Mouse (Mus musculus) frontal cortex, adult 2 months (tissue): ENCODE data around the gene Gm29427. TPM values are rescaled to one million over a fixed set of nuclear protein-coding genes. Genes with fewer than 3 reads are reported as not detected.

Experiments
- DNase-seq, 2 experiments: peaks; one replicate each; pipeline ENCODE4 v3.0.0; 2022; ENCODE audit warnings: low spot score in 1 of 2; ENCODE audit errors: extremely low spot score in 1 of 2
- polyA plus RNA-seq: library from polyadenylated mRNA; depleted of rRNA; stranded (reverse); fragments of >200 nt; gene quantifications from 2 replicates; pipeline ENCODE4 v1.2.3, GENCODE M21; 2012

The Gm29427 gene
- polyA plus RNA-seq, 1 experiment, result 0.12 TPM

GRCm38 (mm10) chr1:130732706-130733658 is 17.4 kb upstream of the Gm29427 start:
- no peak for DNase-seq

GRCm38 (mm10) chr1:130731741-130732337 is 16.2 kb upstream of the Gm29427 start, which contains the start of gene AA986860:
AA986860 (plus strand) TSS chr1:130731976.
- DNase-seq, result no peak

- no peak for DNase-seq
These were observed 13.6 kb upstream of the Gm29427 start, which contains the start of gene Pfkfb2 for GRCm38 (mm10) chr1:130729153-130729552. Pfkfb2 (minus strand) TSS chr1:130729253.

GRCm38 (mm10) chr1:130728708-130729107 is 13.1 kb upstream of the Gm29427 start:
- peak in 1 of 2 experiments; percentile 55 for DNase-seq

GRCm38 (mm10) chr1:130728070-130728469 is 12.5 kb upstream of the Gm29427 start:
- DNase-seq, result no peak

- DNase-seq, result no peak
These were observed 10.8 kb upstream of the Gm29427 start for GRCm38 (mm10) chr1:130726396-130726795.

GRCm38 (mm10) chr1:130724206-130724605 is 8.6 kb upstream of the Gm29427 start:
- DNase-seq, result no peak

- DNase-seq, result peak; percentile 57 to 86
These were observed 1.8 kb upstream of the Gm29427 start, which contains the start of gene Yod1 for GRCm38 (mm10) chr1:130717291-130717871. Yod1 (plus strand) TSS chr1:130717327.

- DNase-seq, result peak in 1 of 2 experiments; percentile 35
These were observed 1.1 kb upstream of the Gm29427 start for GRCm38 (mm10) chr1:130716513-130717290.

- DNase-seq, result no peak
These were observed 566 bp upstream of the Gm29427 start for GRCm38 (mm10) chr1:130716218-130716512.

GRCm38 (mm10) chr1:130714046-130714445 is 1.6 kb downstream of the Gm29427 start:
- DNase-seq, result no peak

GRCm38 (mm10) chr1:130710283-130711080 is 5.1 kb downstream of the Gm29427 start:
- DNase-seq, result no peak

- DNase-seq, result no peak
These were observed 12.0 kb downstream of the Gm29427 start for GRCm38 (mm10) chr1:130703613-130704012.

GRCm38 (mm10) chr1:130701976-130702375 is 13.6 kb downstream of the Gm29427 start:
- no peak for DNase-seq

- peak in 1 of 2 experiments; percentile 60 for DNase-seq
These were observed 15.5 kb downstream of the Gm29427 start for GRCm38 (mm10) chr1:130699937-130700633.

- no peak for DNase-seq
These were observed 17.0 kb downstream of the Gm29427 start for GRCm38 (mm10) chr1:130698601-130699000.

GRCm38 (mm10) chr1:130683905-130684304 is 31.7 kb downstream of the Gm29427 start:
- no peak for DNase-seq

- DNase-seq, result no peak
These were observed 33.8 kb downstream of the Gm29427 start for GRCm38 (mm10) chr1:130681656-130682413.
